Mouse (Mus musculus) T-helper 2 cell (primary cell): ENCODE results near the gene Duox1.
"Not testable (repeated sequence)": the region's sequence is repeated elsewhere in the genome, so short reads cannot be mapped to it uniquely, and the experiment has no call there.

Experiments
- in situ Hi-C: fragments of 300-600 bp; cut with MboI, MseI; formaldehyde crosslinking; loops from one replicate; pipeline ENCODE4 v1.15.1; 2025; ENCODE audit warnings: high pct_unique_total_duplicates

The Duox1 gene

GRCm38 (mm10) chr2:122374012-122374411 is 58.5 kb downstream of the Duox1 start:
- in situ Hi-C loops: no loop called here

GRCm38 (mm10) chr2:122374666-122375331 is 59.3 kb downstream of the Duox1 start:
- in situ Hi-C loops: no loop called here

DNA sequence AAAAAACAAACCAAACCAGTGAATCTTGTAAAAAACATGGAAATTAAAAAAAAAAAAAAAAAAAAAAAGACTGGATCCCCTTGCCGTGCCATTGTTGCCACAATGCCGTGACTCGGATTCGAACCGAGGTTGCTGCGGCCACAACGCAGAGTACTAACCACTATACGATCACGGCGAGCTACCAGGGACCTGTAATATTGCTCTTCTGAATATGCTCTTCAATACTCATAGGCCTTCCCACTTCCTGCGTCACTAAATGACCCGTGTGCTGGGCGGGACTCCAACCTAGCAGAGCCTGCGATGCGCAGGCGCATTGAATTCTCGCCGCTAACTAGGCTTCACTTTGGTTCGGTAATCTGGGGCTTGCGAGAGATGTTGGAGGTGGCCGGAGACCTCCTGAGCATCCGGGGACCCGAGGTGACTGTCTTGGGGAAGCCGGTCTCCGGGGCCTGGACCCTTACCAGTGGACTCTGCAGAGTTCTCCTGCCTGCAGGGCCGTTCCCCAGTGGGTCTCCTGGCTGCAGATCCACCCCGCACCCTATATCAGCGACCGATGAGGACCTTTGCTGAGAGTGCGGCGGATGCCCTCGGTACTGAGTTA is 60.0 kb downstream of the Duox1 start:
- in situ Hi-C loops: no loop called here

- in situ Hi-C loops: no loop called here
Measured at GRCm38 (mm10) chr2:122376041-122376561, 60.6 kb downstream of the Duox1 start.

DNA sequence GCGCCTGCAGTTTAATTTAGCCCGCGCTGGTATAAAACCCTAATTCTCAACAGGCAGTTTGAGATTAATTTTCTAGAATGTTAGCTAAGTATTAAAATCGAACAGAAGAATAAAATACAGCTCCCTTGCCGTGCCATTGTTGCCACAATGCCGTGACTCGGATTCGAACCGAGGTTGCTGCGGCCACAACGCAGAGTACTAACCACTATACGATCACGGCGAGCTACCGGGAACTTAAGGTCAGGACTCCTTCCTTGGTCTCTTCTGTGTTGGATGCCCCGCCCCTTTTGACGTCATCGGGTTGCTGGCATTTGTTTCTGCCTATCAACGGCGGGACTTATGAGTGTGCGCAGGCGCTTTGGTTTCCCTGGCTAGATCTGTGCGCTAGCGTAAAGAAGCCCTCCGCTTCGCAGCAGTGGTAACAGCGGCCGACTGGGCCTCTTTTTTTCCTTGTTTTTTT is 61.8 kb downstream of the Duox1 start:
- in situ Hi-C loops: no loop called here

GRCm38 (mm10) chr2:122377751-122378246 is 62.3 kb downstream of the Duox1 start:
- in situ Hi-C loops: no loop called here

GRCm38 (mm10) chr2:122378421-122379291 is 63.2 kb downstream of the Duox1 start:
- in situ Hi-C loops: no loop called here

- in situ Hi-C loops: no loop called here
Measured at GRCm38 (mm10) chr2:122379292-122379650, 63.8 kb downstream of the Duox1 start.

DNA sequence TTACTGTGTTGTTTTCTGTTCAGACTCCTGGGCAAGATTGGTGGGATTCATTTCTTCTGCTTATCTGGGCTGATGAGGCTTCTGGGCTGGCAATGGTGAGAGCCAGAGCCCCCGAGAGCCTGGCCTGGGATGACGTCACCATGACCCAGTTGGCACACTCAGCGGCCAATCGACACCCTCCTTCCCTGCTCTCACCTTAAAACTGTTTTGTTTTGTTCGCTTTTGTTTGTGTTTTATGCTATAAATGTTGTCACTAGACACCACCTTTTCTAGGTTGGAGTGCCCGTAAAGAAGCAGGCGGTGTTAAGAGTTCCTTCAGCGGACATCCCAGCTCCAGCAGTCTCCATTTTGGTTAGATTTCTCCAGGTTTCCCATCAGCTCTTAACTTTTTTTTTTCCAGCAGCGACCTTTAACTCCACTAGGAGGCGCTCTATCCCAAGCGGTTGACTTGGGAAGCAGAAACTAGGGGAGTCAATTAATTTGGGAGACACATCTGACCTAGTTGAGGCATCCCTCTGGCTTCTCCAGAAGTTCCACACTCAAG is 65.4 kb downstream of the Duox1 start:
- in situ Hi-C loops: loop anchor here (5.0 kb wide), 1 partner anchor 246 kb away; no protein-coding TSS in a partner anchor

DNA sequence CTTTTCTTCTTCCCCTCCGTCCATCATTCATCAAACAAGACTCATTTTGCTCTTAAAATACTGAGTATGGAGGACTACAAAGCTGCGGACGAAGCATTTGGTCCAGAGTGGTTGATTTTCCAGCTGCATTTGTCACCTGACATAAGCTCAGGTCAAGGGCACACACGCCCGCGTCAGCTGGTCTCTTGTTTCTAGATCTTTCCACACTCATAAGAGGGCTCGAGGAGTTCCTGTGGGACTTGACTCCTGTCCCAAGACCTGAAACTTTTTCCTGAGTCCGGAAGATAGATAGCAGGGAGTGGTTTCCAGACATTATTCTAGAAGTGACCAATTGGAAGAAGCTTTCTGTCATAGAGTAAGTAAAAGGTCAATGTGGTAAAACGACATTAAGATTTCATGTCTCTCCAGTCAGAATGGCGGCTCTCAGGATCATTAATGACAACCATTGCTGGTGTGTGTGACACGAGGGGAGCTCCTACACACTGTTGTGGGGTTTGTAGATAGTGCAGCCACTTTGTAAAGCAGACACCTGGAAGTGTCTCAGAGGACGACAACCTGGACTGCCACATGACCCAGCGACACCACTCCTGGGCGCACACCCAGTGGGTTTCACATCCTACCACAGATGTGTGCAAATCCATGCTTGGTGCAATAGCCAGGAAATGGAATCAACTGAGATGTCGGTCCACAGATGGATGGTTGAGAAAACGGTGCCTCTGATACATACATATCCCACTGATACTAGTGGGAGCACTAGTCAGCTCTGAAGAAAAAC is 66.0 kb downstream of the Duox1 start:
- in situ Hi-C loops: loop anchor here (5.0 kb wide), 1 partner anchor 246 kb away; no protein-coding TSS in a partner anchor

- in situ Hi-C loops: loop anchor here (5.0 kb wide), 1 partner anchor 245 kb away; no protein-coding TSS in a partner anchor
Measured at GRCm38 (mm10) chr2:122382121-122382520, 66.6 kb downstream of the Duox1 start.

- in situ Hi-C loops: no loop called here
Measured at GRCm38 (mm10) chr2:122385095-122385494, 69.6 kb downstream of the Duox1 start.

DNA sequence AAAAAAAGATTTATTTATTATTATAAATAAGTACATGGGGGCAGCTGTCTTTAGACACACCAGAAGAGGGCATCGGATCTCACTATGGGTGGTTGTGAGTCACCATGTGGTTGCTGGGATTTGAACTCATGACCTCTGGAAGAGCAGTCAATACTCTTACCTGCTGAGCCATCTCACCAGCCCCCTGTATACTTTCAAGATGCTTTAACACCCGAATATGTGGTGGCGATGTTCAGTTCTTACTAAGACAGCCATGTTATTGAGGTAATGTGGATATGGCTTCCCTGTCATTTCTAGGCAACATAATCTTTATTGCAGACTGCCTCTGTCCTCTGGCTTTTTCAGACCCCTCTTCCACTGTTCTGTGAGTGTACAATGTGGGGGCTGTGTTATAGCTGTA is 71.7 kb downstream of the Duox1 start:
- in situ Hi-C loops: not testable (repeated sequence)

DNA sequence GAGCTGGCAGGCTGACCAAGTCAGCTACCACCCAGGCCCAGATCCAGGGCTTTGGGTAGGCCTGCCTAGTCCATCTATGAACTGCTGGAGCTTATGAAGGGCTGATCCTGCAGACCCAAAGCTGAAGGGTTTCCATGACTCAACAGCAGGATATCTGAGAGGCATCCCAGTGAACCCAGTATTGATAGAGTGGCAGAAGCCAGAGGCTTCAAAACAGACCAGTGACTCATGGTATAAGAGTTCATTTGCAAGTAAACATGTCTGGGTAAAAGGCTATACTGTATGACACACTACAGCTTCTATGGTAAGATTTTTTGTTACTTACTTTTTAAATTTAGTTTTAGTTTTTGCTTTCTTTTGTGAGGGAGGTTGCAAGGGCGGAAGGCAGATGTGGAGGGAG is 80.7 kb downstream of the Duox1 start:
- in situ Hi-C loops: loop anchor here (5.0 kb wide), 1 partner anchor 156 kb away; no protein-coding TSS in a partner anchor
